ENCODE assay signal across 11 mouse cellular contexts in the genomic region with DNA sequence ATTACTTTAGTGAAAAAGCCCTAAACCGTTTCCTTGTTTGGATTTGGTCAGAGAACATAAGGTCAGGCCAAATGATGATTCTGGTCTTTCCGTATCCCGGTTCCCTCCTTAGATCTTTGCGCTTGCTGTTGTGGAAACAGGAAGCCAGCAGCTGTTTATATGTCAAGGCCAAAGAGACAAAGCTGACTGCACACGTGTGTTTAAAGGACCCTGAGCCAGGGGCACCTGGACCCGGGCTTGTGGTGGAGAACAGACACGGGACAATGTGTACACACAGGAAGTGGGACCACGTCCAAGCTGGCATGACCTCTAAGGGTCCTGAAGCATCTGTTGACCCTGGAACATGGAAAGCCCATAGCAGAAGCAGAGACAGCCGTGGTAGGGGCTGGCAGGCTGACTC.
DNase-seq lines count a peak whose midpoint lies in the region; TF ChIP-seq lines count a peak whose summit lies in the region.
"Had no signal": no experiment of that assay in that cellular context is flagged by ENCODE, and none has a peak within 500 bp of the region (broad histone marks: within the 10 kb centered on the region; RNA-seq: fewer than 3 reads in every experiment).

No protein-coding gene starts in this region.

- H3K27me3 ChIP-seq in kidney, adult 2 months (replicated peaks; ENCODE audit: control insufficient read depth, insufficient read depth, low read length) = no peaks in the 10 kb centered on the region
- H3K27me3 ChIP-seq: embryonic facial prominence, embryonic 15.5 days had no signal

- TF ChIP-seq POLR2A in kidney, adult 2 months (IDR thresholded peaks at IDR 0.05; ENCODE audit: low read depth, low read length) = no peak

- no peaks in the 10 kb centered on the region for H3K36me3 ChIP-seq in kidney, adult 2 months (ENCODE audit: control insufficient read depth, insufficient read depth, low read length)
- H3K36me3 ChIP-seq: embryonic facial prominence, embryonic 15.5 days; hindbrain, embryonic 10.5 days had no signal

- H3K4me1 ChIP-seq in kidney, adult 2 months (ENCODE audit: control insufficient read depth, insufficient read depth, low read length) = peaks cover 6% of the 10 kb centered on the region; the same call in 1 of the 2 replicates

- TF ChIP-seq CTCF in kidney, adult 2 months (conservative IDR thresholded peaks at IDR 0.05; ENCODE audit: insufficient read depth, insufficient read length, low read depth, low read length) = no peak

- peak; percentile 5 for DNase-seq in kidney, adult 2 months
- no peak for DNase-seq in kidney, adult 11 months
- peak; percentile 17 for DNase-seq in ovary, postnatal 36 days (ENCODE audit: low spot score)
- DNase-seq in ovary, postnatal 14 days (ENCODE audit: low spot score) = no peak
- DNase-seq in adrenal gland, postnatal 36 days = peak; percentile 57 to 59
- DNase-seq in lung, postnatal 36 days = peak; percentile 76
- DNase-seq in frontal cortex, postnatal 36 days (ENCODE audit: low spot score in 2 of 2) = no peak
- DNase-seq: kidney, adult 8-10 months; thymus, postnatal 36 days had no signal

- no peak overlapping the region for H3K4me3 ChIP-seq in kidney, adult 2 months (ENCODE audit: insufficient read depth, low read depth, low read length)
- H3K4me3 ChIP-seq: embryonic facial prominence, embryonic 15.5 days; hindbrain, embryonic 10.5 days had no signal

- H3K27ac ChIP-seq in kidney, adult 2 months (ENCODE audit: insufficient read depth, low read depth, low read length) = no peak overlapping the region
- H3K27ac ChIP-seq: embryonic facial prominence, embryonic 15.5 days had no signal

- WGBS in kidney, adult 2 months = 41% methylated on average over 9 of the region's 9 CpGs

Comparison
In these comparisons a context has a peak if more than half of its experiments do, and no peak if none do; other contexts are left out.
1. DNase-seq: peak in kidney, adult 2 months (single experiment), ovary, postnatal 36 days (single experiment), adrenal gland, postnatal 36 days (2 of 2) and lung, postnatal 36 days (single experiment); none in kidney, adult 11 months (single experiment), ovary, postnatal 14 days (single experiment) and frontal cortex, postnatal 36 days (0 of 2).